Mouse (Mus musculus): ENCODE measurements around the gene Bach2. TPM values are rescaled to one million over a fixed set of nuclear protein-coding genes. Genes with fewer than 3 reads are reported as not detected.

The Bach2 gene
- polyA plus RNA-seq, 1 experiment from 2014 or later = 21.9 TPM

GRCm38 (mm10) chr4:32381666-32382381, 143.2 kb downstream of the Bach2 start:
- H3K4me1 ChIP-seq (ENCODE audit: control insufficient read depth, insufficient read depth, low read length) = peaks cover 3% of the 10 kb centered on the region
- DNase-seq (ENCODE audit: low spot score) (no peak), ATAC-seq (no peak)
- H3K4me2 ChIP-seq (ENCODE audit: low read length) = no peak overlapping the region
- no peaks in the 10 kb centered on the region for H3K36me3 ChIP-seq (ENCODE audit: control insufficient read depth, insufficient read depth, low read length)
- H3K27me3 ChIP-seq (replicated peaks; ENCODE audit: control insufficient read depth, insufficient read depth, low read length) = no peaks in the 10 kb centered on the region
- no peaks in the 10 kb centered on the region for H3K9me3 ChIP-seq (replicated peaks; ENCODE audit: control insufficient read depth, low read length)
- peak overlapping the region; percentile 29; the same call in 1 of the 2 replicates for H3K27ac ChIP-seq (ENCODE audit: low read depth, low read length)
- H3K9ac ChIP-seq (ENCODE audit: low read length) = no peak overlapping the region
- no peak overlapping the region for H3K4me3 ChIP-seq (ENCODE audit: low read depth, low read length)
- WGBS = 76% methylated on average over 16 of the region's 16 CpGs

GRCm38 (mm10) chr4:32385121-32385520, 146.5 kb downstream of the Bach2 start:
- ATAC-seq (no peak), DNase-seq (ENCODE audit: low spot score) (no peak)
- WGBS = 88% methylated on average over 2 of the region's 2 CpGs
- H3K4me2 ChIP-seq (ENCODE audit: low read length) = no peak overlapping the region
- no peak overlapping the region for H3K9ac ChIP-seq (ENCODE audit: low read length)
- no peaks in the 10 kb centered on the region for H3K9me3 ChIP-seq (replicated peaks; ENCODE audit: control insufficient read depth, low read length)
- no peaks in the 10 kb centered on the region for H3K27me3 ChIP-seq (replicated peaks; ENCODE audit: control insufficient read depth, insufficient read depth, low read length)
- peaks cover 30% of the 10 kb centered on the region for H3K4me1 ChIP-seq (ENCODE audit: control insufficient read depth, insufficient read depth, low read length)
- H3K36me3 ChIP-seq (ENCODE audit: control insufficient read depth, insufficient read depth, low read length) = no peaks in the 10 kb centered on the region
- no peak overlapping the region for H3K4me3 ChIP-seq (ENCODE audit: low read depth, low read length)
- H3K27ac ChIP-seq (ENCODE audit: low read depth, low read length) = no peak overlapping the region

GRCm38 (mm10) chr4:32385623-32386022, 147.0 kb downstream of the Bach2 start:
- Histone ChIP-seq H3K36me3 (ENCODE audit: control insufficient read depth, insufficient read depth, low read length) (no peaks in the 10 kb centered on the region), H3K9ac (ENCODE audit: low read length) (no peak overlapping the region), H3K27me3 (replicated peaks; ENCODE audit: control insufficient read depth, insufficient read depth, low read length) (no peaks in the 10 kb centered on the region), H3K4me1 (ENCODE audit: control insufficient read depth, insufficient read depth, low read length) (peaks cover 31% of the 10 kb centered on the region), H3K27ac (ENCODE audit: low read depth, low read length) (no peak overlapping the region), H3K4me3 (ENCODE audit: low read depth, low read length) (no peak overlapping the region), H3K4me2 (ENCODE audit: low read length) (no peak overlapping the region), H3K9me3 (replicated peaks; ENCODE audit: control insufficient read depth, low read length) (no peaks in the 10 kb centered on the region)
- no peak for ATAC-seq
- WGBS = 95% methylated on average over 14 of the region's 14 CpGs
- no peak for DNase-seq (ENCODE audit: low spot score)

DNA sequence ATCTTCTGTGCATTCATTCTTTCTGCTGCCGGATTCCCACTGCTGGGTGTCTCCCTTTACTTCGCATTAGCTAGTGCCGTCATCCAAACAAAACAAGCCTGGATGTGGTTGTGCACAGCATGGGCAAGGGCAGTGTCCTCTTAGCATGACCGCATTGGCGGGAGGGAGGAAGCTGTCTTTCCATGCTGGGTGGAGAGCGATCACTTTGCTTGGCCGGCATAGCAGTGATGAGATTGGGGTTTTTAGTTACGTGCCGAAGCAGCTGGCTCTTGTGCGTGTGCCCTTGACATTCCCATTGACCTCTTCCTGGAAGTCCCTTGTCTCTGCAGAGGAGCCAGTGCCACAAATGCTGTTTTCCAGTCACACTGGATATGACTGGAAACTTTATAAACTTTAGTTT, 147.7 kb downstream of the Bach2 start:
- DNase-seq (ENCODE audit: low spot score) (no peak), ATAC-seq (no peak)
- Histone ChIP-seq H3K4me2 (ENCODE audit: low read length) (no peak overlapping the region), H3K9me3 (replicated peaks; ENCODE audit: control insufficient read depth, low read length) (no peaks in the 10 kb centered on the region), H3K4me3 (ENCODE audit: low read depth, low read length) (no peak overlapping the region), H3K9ac (ENCODE audit: low read length) (no peak overlapping the region), H3K27ac (ENCODE audit: low read depth, low read length) (no peak overlapping the region), H3K4me1 (ENCODE audit: control insufficient read depth, insufficient read depth, low read length) (peaks cover 31% of the 10 kb centered on the region), H3K27me3 (replicated peaks; ENCODE audit: control insufficient read depth, insufficient read depth, low read length) (no peaks in the 10 kb centered on the region), H3K36me3 (ENCODE audit: control insufficient read depth, insufficient read depth, low read length) (no peaks in the 10 kb centered on the region; the same call in 1 of the 2 replicates)
- WGBS = 90% methylated on average over 10 of the region's 10 CpGs

DNA sequence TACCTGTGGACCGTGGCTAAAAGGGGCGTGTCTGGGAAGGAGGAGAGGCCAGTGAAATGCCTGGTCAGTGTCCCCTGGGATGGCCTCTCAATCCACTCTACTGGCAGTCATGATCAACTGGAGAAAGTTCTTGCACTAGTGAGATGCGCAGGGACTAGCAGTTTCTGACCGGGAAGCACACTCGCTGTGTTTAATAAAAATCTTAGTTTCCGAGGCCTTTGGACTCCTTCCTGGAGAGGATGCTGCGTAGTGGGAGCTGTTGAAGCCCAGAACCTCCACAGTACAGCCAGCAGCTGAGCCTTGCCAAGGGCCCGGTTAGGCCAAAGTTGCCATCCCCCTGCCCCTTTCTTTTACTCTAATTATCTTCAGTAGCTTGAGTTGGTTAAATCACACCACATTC, 148.3 kb downstream of the Bach2 start:
- Histone ChIP-seq H3K9ac (ENCODE audit: low read length) (no peak overlapping the region), H3K9me3 (replicated peaks; ENCODE audit: control insufficient read depth, low read length) (no peaks in the 10 kb centered on the region), H3K4me1 (ENCODE audit: control insufficient read depth, insufficient read depth, low read length) (peaks cover 30% of the 10 kb centered on the region), H3K36me3 (ENCODE audit: control insufficient read depth, insufficient read depth, low read length) (no peaks in the 10 kb centered on the region; the same call in 1 of the 2 replicates), H3K4me2 (ENCODE audit: low read length) (no peak overlapping the region), H3K27me3 (replicated peaks; ENCODE audit: control insufficient read depth, insufficient read depth, low read length) (no peaks in the 10 kb centered on the region), H3K27ac (ENCODE audit: low read depth, low read length) (no peak overlapping the region), H3K4me3 (ENCODE audit: low read depth, low read length) (no peak overlapping the region)
- no peak for ATAC-seq
- no peak for DNase-seq (ENCODE audit: low spot score)
- WGBS = 85% methylated on average over 8 of the region's 8 CpGs

DNA sequence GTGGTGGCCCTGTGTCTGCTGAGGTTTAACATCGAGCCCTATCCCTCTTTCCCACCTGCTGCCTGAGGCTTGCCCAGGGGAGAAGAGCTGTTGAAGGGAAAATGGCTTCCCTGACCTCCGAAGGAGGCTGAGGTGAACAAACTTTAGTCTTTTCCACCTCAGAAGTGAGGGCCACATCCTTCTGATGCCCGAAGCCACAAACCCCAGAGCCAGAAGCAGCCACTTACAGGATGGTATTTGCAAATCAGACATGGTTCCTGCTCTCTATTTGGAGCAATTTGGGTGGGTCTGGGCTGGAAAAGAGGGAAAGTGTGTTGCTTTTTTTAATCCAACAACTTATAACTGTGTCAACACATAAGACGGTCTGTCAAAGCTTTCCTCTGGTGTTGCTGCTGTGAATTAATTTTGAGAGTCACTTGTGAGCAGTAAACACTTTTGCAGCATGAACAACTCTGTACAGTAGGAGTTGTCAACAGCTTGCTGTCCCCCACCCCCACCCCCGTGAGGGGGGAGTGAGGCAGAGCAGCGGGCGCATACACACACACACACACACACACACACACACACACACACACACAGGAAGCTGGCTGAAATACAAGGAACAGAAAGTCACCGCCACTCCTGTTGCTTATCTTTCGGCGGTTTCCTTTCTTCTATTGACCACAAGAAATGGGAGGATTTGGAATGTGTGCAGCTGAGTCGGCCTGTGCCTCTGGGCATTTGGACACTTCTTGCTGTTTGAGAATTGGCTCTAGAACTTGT, 149.1 kb downstream of the Bach2 start:
- WGBS = 53% methylated on average over 11 of the region's 11 CpGs
- Histone ChIP-seq H3K4me1 (ENCODE audit: control insufficient read depth, insufficient read depth, low read length) (peaks cover 28% of the 10 kb centered on the region), H3K4me2 (ENCODE audit: low read length) (no peak overlapping the region), H3K4me3 (ENCODE audit: low read depth, low read length) (no peak overlapping the region), H3K9ac (ENCODE audit: low read length) (no peak overlapping the region), H3K36me3 (ENCODE audit: control insufficient read depth, insufficient read depth, low read length) (no peaks in the 10 kb centered on the region; the same call in 1 of the 2 replicates), H3K9me3 (replicated peaks; ENCODE audit: control insufficient read depth, low read length) (no peaks in the 10 kb centered on the region), H3K27me3 (replicated peaks; ENCODE audit: control insufficient read depth, insufficient read depth, low read length) (no peaks in the 10 kb centered on the region), H3K27ac (ENCODE audit: low read depth, low read length) (no peak overlapping the region)
- DNase-seq (ENCODE audit: low spot score) (peak; percentile 58), ATAC-seq (peak; percentile 30; the same call in 1 of the 2 replicates)

DNA sequence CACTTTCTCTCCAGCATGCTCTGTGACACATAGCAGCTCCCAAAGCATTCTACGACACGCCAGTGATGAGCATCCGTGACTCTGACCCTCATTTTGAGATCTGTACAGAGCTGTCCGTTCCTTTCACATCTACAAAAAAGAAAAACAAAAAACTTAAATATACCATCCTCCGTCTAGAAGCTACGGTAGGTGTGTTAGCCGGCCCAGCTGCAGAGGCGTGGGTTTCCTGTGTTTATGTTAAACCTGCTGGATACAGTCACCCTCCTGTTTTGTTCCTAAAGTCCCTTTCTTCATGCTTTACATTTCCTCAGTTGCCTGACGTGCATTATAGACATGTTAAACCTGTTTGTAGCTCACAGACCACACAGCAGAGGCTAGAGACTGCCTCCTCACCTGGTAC, 150.0 kb downstream of the Bach2 start:
- no peak overlapping the region for H3K27ac ChIP-seq (ENCODE audit: low read depth, low read length)
- no peaks in the 10 kb centered on the region for H3K27me3 ChIP-seq (replicated peaks; ENCODE audit: control insufficient read depth, insufficient read depth, low read length)
- ATAC-seq (no peak), DNase-seq (ENCODE audit: low spot score) (no peak)
- no peak overlapping the region for H3K4me3 ChIP-seq (ENCODE audit: low read depth, low read length)
- H3K4me1 ChIP-seq (ENCODE audit: control insufficient read depth, insufficient read depth, low read length) = peaks cover 28% of the 10 kb centered on the region
- peak overlapping the region; percentile 13; the same call in 1 of the 2 replicates for H3K9ac ChIP-seq (ENCODE audit: low read length)
- no peaks in the 10 kb centered on the region; the same call in 1 of the 2 replicates for H3K36me3 ChIP-seq (ENCODE audit: control insufficient read depth, insufficient read depth, low read length)
- no peaks in the 10 kb centered on the region for H3K9me3 ChIP-seq (replicated peaks; ENCODE audit: control insufficient read depth, low read length)
- 82% methylated on average over 9 of the region's 9 CpGs for WGBS
- no peak overlapping the region for H3K4me2 ChIP-seq (ENCODE audit: low read length)

- Histone ChIP-seq H3K4me2 (ENCODE audit: low read length) (no peak overlapping the region), H3K9me3 (replicated peaks; ENCODE audit: control insufficient read depth, low read length) (no peaks in the 10 kb centered on the region), H3K27ac (ENCODE audit: low read depth, low read length) (no peak overlapping the region; the same call in 1 of the 2 replicates), H3K36me3 (ENCODE audit: control insufficient read depth, insufficient read depth, low read length) (no peaks in the 10 kb centered on the region; the same call in 1 of the 2 replicates), H3K4me1 (ENCODE audit: control insufficient read depth, insufficient read depth, low read length) (peaks cover 33% of the 10 kb centered on the region), H3K4me3 (ENCODE audit: low read depth, low read length) (no peak overlapping the region), H3K27me3 (replicated peaks; ENCODE audit: control insufficient read depth, insufficient read depth, low read length) (no peaks in the 10 kb centered on the region), H3K9ac (ENCODE audit: low read length) (peak overlapping the region; percentile 13; the same call in 1 of the 2 replicates)
- 27% methylated on average over 14 of the region's 14 CpGs for WGBS
- ATAC-seq = peak; percentile 56
- peak; percentile 58 for DNase-seq (ENCODE audit: low spot score)
Measured at GRCm38 (mm10) chr4:32389107-32389800, 150.7 kb downstream of the Bach2 start.
